Mouse (Mus musculus) erythroblast, embryonic 14.5 days (primary cell): ENCODE data around the gene Rprd1b. TPM values are rescaled to one million over a fixed set of nuclear protein-coding genes. Genes with fewer than 3 reads are reported as not detected.

Experiments
- H3K27me3 ChIP-seq: 2 replicates; pipeline ENCODE4 v1.6.1; 2012; ENCODE audit warnings: inconsistent platforms; ENCODE audit not compliant: control insufficient read depth
- H3K36me3 ChIP-seq: 2 replicates; pipeline ENCODE4 v1.6.1; 2012; ENCODE audit warnings: mild to moderate bottlenecking, inconsistent platforms; ENCODE audit not compliant: control insufficient read depth
- H3K4me1 ChIP-seq: 2 replicates; pipeline ENCODE4 v1.6.1; 2012; ENCODE audit warnings: inconsistent platforms; ENCODE audit not compliant: control insufficient read depth
- H3K4me3 ChIP-seq: replicated peaks from 2 replicates; pipeline ENCODE3; 2012; ENCODE audit warnings: moderate library complexity, mild to moderate bottlenecking, inconsistent platforms
- H3K9me3 ChIP-seq: 2 replicates; pipeline ENCODE4 v1.6.1; 2012; ENCODE audit warnings: low read length, inconsistent platforms, mixed read lengths; ENCODE audit not compliant: control insufficient read depth
- GATA1 ChIP-seq: IDR thresholded peaks from 2 replicates; pipeline ENCODE4 v1.6.1; 2012; ENCODE audit warnings: low read length, inconsistent platforms, mixed read lengths
- TAL1 ChIP-seq: IDR thresholded peaks from 3 replicates; pipeline ENCODE4 v1.6.1; 2012; ENCODE audit warnings: low read length, inconsistent platforms, mixed read lengths
- polyA plus RNA-seq: library from polyadenylated mRNA; stranded (reverse); fragments of >175 nt; gene quantifications from 2 replicates; pipeline ENCODE4 v1.2.3, GENCODE M21; 2012

Rprd1b gene
- polyA plus RNA-seq, 1 experiment, result 2.3 TPM

GRCm38 (mm10) chr2:157992501-157992900 is 35.8 kb upstream of the Rprd1b start:
- Histone ChIP-seq H3K36me3 (peaks cover 98% of the 10 kb centered on the region), H3K27me3 (no peaks in the 10 kb centered on the region), H3K4me1 (no peaks in the 10 kb centered on the region), H3K9me3 (no peaks in the 10 kb centered on the region), H3K4me3 (no peak overlapping the region)
- TF ChIP-seq GATA1 (no peak), TAL1 (no peak)

GRCm38 (mm10) chr2:157998817-157999216 is 29.5 kb upstream of the Rprd1b start:
- Histone ChIP-seq H3K9me3 (no peaks in the 10 kb centered on the region), H3K4me1 (peaks cover 2% of the 10 kb centered on the region; the same call in 1 of the 2 replicates), H3K36me3 (peaks cover 83% of the 10 kb centered on the region), H3K27me3 (no peaks in the 10 kb centered on the region), H3K4me3 (no peak overlapping the region)
- TF ChIP-seq TAL1 (no peak), GATA1 (no peak)

GRCm38 (mm10) chr2:158004620-158005019 is 23.7 kb upstream of the Rprd1b start:
- H3K9me3 ChIP-seq, result no peaks in the 10 kb centered on the region
- peaks cover 9% of the 10 kb centered on the region for H3K4me1 ChIP-seq
- H3K27me3 ChIP-seq, result no peaks in the 10 kb centered on the region
- peaks cover 84% of the 10 kb centered on the region for H3K36me3 ChIP-seq
- no peak overlapping the region for H3K4me3 ChIP-seq
- TF ChIP-seq GATA1 (no peak), TAL1 (no peak)

- peaks cover 84% of the 10 kb centered on the region for H3K36me3 ChIP-seq
Observed at GRCm38 (mm10) chr2:158005641-158006040, 22.7 kb upstream of the Rprd1b start.

GRCm38 (mm10) chr2:158009373-158009772 is 18.9 kb upstream of the Rprd1b start:
- peaks cover 7% of the 10 kb centered on the region for H3K4me1 ChIP-seq
- peaks cover 67% of the 10 kb centered on the region for H3K36me3 ChIP-seq
- no peak overlapping the region for H3K4me3 ChIP-seq
- TF ChIP-seq TAL1 (no peak), GATA1 (no peak)
- H3K9me3 ChIP-seq, result no peaks in the 10 kb centered on the region
- no peaks in the 10 kb centered on the region for H3K27me3 ChIP-seq

More at GRCm38 (mm10) chr2:158005641-158006040, 22.7 kb upstream of the Rprd1b start:
- no peaks in the 10 kb centered on the region for H3K9me3 ChIP-seq
- H3K27me3 ChIP-seq, result no peaks in the 10 kb centered on the region
- H3K4me3 ChIP-seq, result no peak overlapping the region
- TF ChIP-seq GATA1, result no peak
- no peak for TF ChIP-seq TAL1
- H3K4me1 ChIP-seq, result peaks cover 9% of the 10 kb centered on the region

GRCm38 (mm10) chr2:158012608-158013007 is 15.7 kb upstream of the Rprd1b start:
- TF ChIP-seq TAL1 (no peak), GATA1 (no peak)
- H3K27me3 ChIP-seq, result no peaks in the 10 kb centered on the region
- no peaks in the 10 kb centered on the region for H3K9me3 ChIP-seq
- no peak overlapping the region for H3K4me3 ChIP-seq
- H3K4me1 ChIP-seq, result no peaks in the 10 kb centered on the region
- peaks cover 38% of the 10 kb centered on the region for H3K36me3 ChIP-seq

GRCm38 (mm10) chr2:158017330-158017729 is 11.0 kb upstream of the Rprd1b start:
- Histone ChIP-seq H3K4me3 (no peak overlapping the region), H3K36me3 (peaks cover 20% of the 10 kb centered on the region), H3K9me3 (no peaks in the 10 kb centered on the region), H3K27me3 (no peaks in the 10 kb centered on the region), H3K4me1 (no peaks in the 10 kb centered on the region)
- TF ChIP-seq TAL1 (no peak), GATA1 (no peak)

GRCm38 (mm10) chr2:158027855-158028353 is 393 bp upstream of the Rprd1b start:
- Histone ChIP-seq H3K27me3 (no peaks in the 10 kb centered on the region), H3K4me3 (peak overlapping the region; percentile 73), H3K36me3 (peaks cover 42% of the 10 kb centered on the region), H3K4me1 (peaks cover 60% of the 10 kb centered on the region), H3K9me3 (no peaks in the 10 kb centered on the region)
- TF ChIP-seq TAL1 (no peak), GATA1 (no peak)

GRCm38 (mm10) chr2:158030007-158030406 is 1.7 kb downstream of the Rprd1b start:
- TF ChIP-seq TAL1 (no peak), GATA1 (no peak)
- H3K27me3 ChIP-seq, result no peaks in the 10 kb centered on the region
- H3K4me1 ChIP-seq, result peaks cover 71% of the 10 kb centered on the region
- peaks cover 52% of the 10 kb centered on the region for H3K36me3 ChIP-seq
- peak overlapping the region; percentile 73 for H3K4me3 ChIP-seq
- no peaks in the 10 kb centered on the region for H3K9me3 ChIP-seq

- Histone ChIP-seq H3K27me3 (no peaks in the 10 kb centered on the region), H3K4me3 (no peak overlapping the region), H3K9me3 (no peaks in the 10 kb centered on the region), H3K36me3 (peaks cover 90% of the 10 kb centered on the region), H3K4me1 (peaks cover 65% of the 10 kb centered on the region)
- TF ChIP-seq TAL1 (no peak), GATA1 (no peak)
Observed at GRCm38 (mm10) chr2:158035813-158036212, 7.5 kb downstream of the Rprd1b start.
